Mouse (Mus musculus) myocyte (in vitro differentiated cells): Measurements from ENCODE around the gene Cracr2b. TPM values are rescaled to one million over a fixed set of nuclear protein-coding genes. Genes with fewer than 3 reads are reported as not detected.

Experiments
- H3K27me3 ChIP-seq: one replicate; pipeline ENCODE4 v1.6.1; 2011; ENCODE audit not compliant: control insufficient read depth, insufficient read depth, insufficient read length
- H3K36me3 ChIP-seq: one replicate; pipeline ENCODE4 v1.6.1; 2011; ENCODE audit not compliant: control insufficient read depth, insufficient read depth
- H3K4me2 ChIP-seq: one replicate; pipeline ENCODE4 v1.6.1; 2011; ENCODE audit warnings: low read depth, control low read depth
- H3K4me3 ChIP-seq: one replicate; pipeline ENCODE4 v1.5.1; 2011; ENCODE audit warnings: mild to moderate bottlenecking, control low read depth, moderate library complexity
- H3K79me2 ChIP-seq: one replicate; pipeline ENCODE4 v1.6.1; 2011; ENCODE audit not compliant: control insufficient read depth, insufficient read depth
- H3ac ChIP-seq: one replicate; pipeline ENCODE4 v1.6.1; 2011; ENCODE audit not compliant: control insufficient read depth, insufficient read length
- CEBPB ChIP-seq: IDR thresholded peaks from 2 replicates; pipeline ENCODE4 v1.6.1; 2011; ENCODE audit warnings: mild to moderate bottlenecking, moderate library complexity; ENCODE audit not compliant: poor library complexity, insufficient read depth, severe bottlenecking
- E2F4 ChIP-seq: IDR thresholded peaks from one replicate; pipeline ENCODE4 v1.6.1; 2011; ENCODE audit warnings: mild to moderate bottlenecking, control low read depth, moderate library complexity; ENCODE audit not compliant: insufficient read depth
- MAX ChIP-seq: IDR thresholded peaks from one replicate; pipeline ENCODE4 v1.6.1; 2011; ENCODE audit warnings: low read depth, mild to moderate bottlenecking, control low read depth
- MYOD1 ChIP-seq, 3 experiments: IDR thresholded peaks; one replicate each; pipeline ENCODE4 v1.6.1; 2011; ENCODE audit warnings: control low read depth in 2 of 3, low read depth in 2 of 3, mild to moderate bottlenecking in 2 of 3, moderate library complexity in 1 of 3; ENCODE audit not compliant: insufficient read length in 2 of 3, control insufficient read depth in 1 of 3
- MYOG ChIP-seq, 3 experiments: IDR thresholded peaks; one replicate each; pipeline ENCODE4 v1.6.1; 2011; ENCODE audit warnings: control low read depth in 2 of 3, low read depth in 2 of 3, mild to moderate bottlenecking in 2 of 3; ENCODE audit not compliant: insufficient read length in 2 of 3, control insufficient read depth in 1 of 3, insufficient read depth in 1 of 3
- POLR2A ChIP-seq: IDR thresholded peaks from one replicate; pipeline ENCODE4 v1.6.1; 2011; ENCODE audit warnings: low read depth, mild to moderate bottlenecking, control low read depth, moderate library complexity; ENCODE audit not compliant: insufficient read length
- POLR2AphosphoS2 ChIP-seq: IDR thresholded peaks from one replicate; pipeline ENCODE4 v1.6.1; 2011; ENCODE audit warnings: low read depth, control low read depth; ENCODE audit not compliant: insufficient read length
- REST ChIP-seq: IDR thresholded peaks from one replicate; pipeline ENCODE4 v1.6.1; 2011; ENCODE audit warnings: mild to moderate bottlenecking, control low read depth, moderate library complexity; ENCODE audit not compliant: insufficient read depth, insufficient read length
- SRF ChIP-seq: IDR thresholded peaks from one replicate; pipeline ENCODE4 v1.6.1; 2011; ENCODE audit warnings: low read depth; ENCODE audit not compliant: control insufficient read depth, insufficient read length
- TCF12 ChIP-seq: IDR thresholded peaks from one replicate; pipeline ENCODE4 v1.6.1; 2011; ENCODE audit warnings: mild to moderate bottlenecking, control low read depth; ENCODE audit not compliant: poor library complexity, insufficient read depth, severe bottlenecking
- TCF3 ChIP-seq: IDR thresholded peaks from one replicate; pipeline ENCODE4 v1.6.1; 2011; ENCODE audit warnings: low read depth, control low read depth; ENCODE audit not compliant: insufficient read length
- USF1 ChIP-seq: IDR thresholded peaks from one replicate; pipeline ENCODE4 v1.6.1; 2011; ENCODE audit warnings: low read depth, mild to moderate bottlenecking, control low read depth, moderate library complexity
- polyA plus RNA-seq: library from polyadenylated mRNA; unstranded; fragments of >200 nt; fragmentation: generic; extraction: Trizol; gene quantifications from one replicate; pipeline ENCODE4 v1.2.1, GENCODE M21; 2012; ENCODE audit warnings: missing spikeins

Gene Cracr2b
- polyA plus RNA-seq, 1 experiment = 2.4 TPM

- TF ChIP-seq MAX = no peak
- no peak for TF ChIP-seq POLR2A
- no peak for TF ChIP-seq POLR2AphosphoS2
- TF ChIP-seq USF1 = no peak
- TF ChIP-seq TCF3 = no peak
- TF ChIP-seq E2F4 = no peak
- no peak for TF ChIP-seq CEBPB
- no peak for TF ChIP-seq TCF12
- no peak for TF ChIP-seq MYOD1 (IDR thresholded peaks at IDR 0.05; ENCODE audit: control insufficient read depth in 1 of 3, insufficient read length in 2 of 3, low read depth in 2 of 3)
- no peak for TF ChIP-seq REST
- TF ChIP-seq SRF = no peak
- no peak for TF ChIP-seq MYOG (IDR thresholded peaks at IDR 0.05; ENCODE audit: control insufficient read depth in 1 of 3, insufficient read depth in 1 of 3, insufficient read length in 2 of 3, low read depth in 2 of 3)
- Histone ChIP-seq H3K79me2 (no peaks in the 10 kb centered on the region), H3K27me3 (no peaks in the 10 kb centered on the region), H3ac (no peak overlapping the region), H3K4me2 (no peak overlapping the region), H3K4me3 (no peak overlapping the region), H3K36me3 (peaks cover 4% of the 10 kb centered on the region)
These were observed 35.0 kb downstream of the Cracr2b start for GRCm38 (mm10) chr7:141495940-141496339.

- no peak for TF ChIP-seq MYOD1 (IDR thresholded peaks at IDR 0.05; ENCODE audit: control insufficient read depth in 1 of 3, insufficient read length in 2 of 3, low read depth in 2 of 3)
- TF ChIP-seq POLR2A = no peak
- TF ChIP-seq MAX = no peak
- no peak for TF ChIP-seq REST
- no peak for TF ChIP-seq USF1
- TF ChIP-seq E2F4 = no peak
- no peak for TF ChIP-seq TCF3
- TF ChIP-seq SRF = no peak
- Histone ChIP-seq H3K4me2 (no peak overlapping the region), H3K4me3 (no peak overlapping the region), H3K36me3 (peaks cover 4% of the 10 kb centered on the region), H3K27me3 (no peaks in the 10 kb centered on the region), H3ac (no peak overlapping the region), H3K79me2 (no peaks in the 10 kb centered on the region)
These were observed 36.7 kb downstream of the Cracr2b start for GRCm38 (mm10) chr7:141497600-141497999.

- peaks cover 4% of the 10 kb centered on the region for H3K36me3 ChIP-seq
- H3K79me2 ChIP-seq = no peaks in the 10 kb centered on the region
- no peak overlapping the region for H3ac ChIP-seq
- H3K4me3 ChIP-seq = no peak overlapping the region
- TF ChIP-seq POLR2A = no peak
- TF ChIP-seq SRF = no peak
- TF ChIP-seq REST = no peak
- no peak for TF ChIP-seq E2F4
- no peak for TF ChIP-seq MAX
- TF ChIP-seq TCF12 = no peak
- TF ChIP-seq POLR2AphosphoS2 = no peak
- no peak for TF ChIP-seq TCF3
- TF ChIP-seq CEBPB = no peak
- no peak for TF ChIP-seq MYOD1 (IDR thresholded peaks at IDR 0.05; ENCODE audit: control insufficient read depth in 1 of 3, insufficient read length in 2 of 3, low read depth in 2 of 3)
- no peak for TF ChIP-seq MYOG (IDR thresholded peaks at IDR 0.05; ENCODE audit: control insufficient read depth in 1 of 3, insufficient read depth in 1 of 3, insufficient read length in 2 of 3, low read depth in 2 of 3)
- no peak for TF ChIP-seq USF1
- H3K4me2 ChIP-seq = no peak overlapping the region
- no peaks in the 10 kb centered on the region for H3K27me3 ChIP-seq
These were observed 41.1 kb downstream of the Cracr2b start for GRCm38 (mm10) chr7:141501820-141502555.

GRCm38 (mm10) chr7:141502556-141502905 lies 41.6 kb downstream of the Cracr2b start:
- no peak for TF ChIP-seq POLR2A
- no peak for TF ChIP-seq MYOD1 (IDR thresholded peaks at IDR 0.05; ENCODE audit: control insufficient read depth in 1 of 3, insufficient read length in 2 of 3, low read depth in 2 of 3)
- TF ChIP-seq REST = no peak
- no peak for TF ChIP-seq CEBPB
- TF ChIP-seq TCF3 = no peak
- no peak for TF ChIP-seq USF1
- no peak for TF ChIP-seq TCF12
- no peak for TF ChIP-seq MAX
- TF ChIP-seq POLR2AphosphoS2 = no peak
- TF ChIP-seq SRF = no peak
- no peak for TF ChIP-seq MYOG (IDR thresholded peaks at IDR 0.05; ENCODE audit: control insufficient read depth in 1 of 3, insufficient read depth in 1 of 3, insufficient read length in 2 of 3, low read depth in 2 of 3)
- TF ChIP-seq E2F4 = no peak
- Histone ChIP-seq H3K27me3 (no peaks in the 10 kb centered on the region), H3K36me3 (peaks cover 4% of the 10 kb centered on the region), H3ac (no peak overlapping the region), H3K4me3 (no peak overlapping the region), H3K79me2 (no peaks in the 10 kb centered on the region), H3K4me2 (no peak overlapping the region)
